Mouse (Mus musculus): ENCODE data around the gene Gm49450.

The Gm49450 gene

GRCm38 (mm10) chr15:98922581-98922980, 30.8 kb downstream of the Gm49450 start:
- no peak for TF ChIP-seq GATA4 (IDR thresholded peaks at IDR 0.05; ENCODE audit: insufficient replicate concordance, low read length)

GRCm38 (mm10) chr15:98921510-98921909, 31.8 kb downstream of the Gm49450 start:
- TF ChIP-seq GATA4 (IDR thresholded peaks at IDR 0.05; ENCODE audit: insufficient replicate concordance, low read length) = no peak

- TF ChIP-seq GATA4 (IDR thresholded peaks at IDR 0.05; ENCODE audit: insufficient replicate concordance, low read length) = peak; percentile 40; the same call in 1 of the 2 replicates
Measured at GRCm38 (mm10) chr15:98917538-98918498, 35.5 kb downstream of the Gm49450 start, which contains the start of gene Lmbr1l. TSS of gene Lmbr1l (minus strand) at chr15:98918231.

GRCm38 (mm10) chr15:98917091-98917490, 36.3 kb downstream of the Gm49450 start:
- TF ChIP-seq GATA4 (IDR thresholded peaks at IDR 0.05; ENCODE audit: insufficient replicate concordance, low read length) = no peak

GRCm38 (mm10) chr15:98916016-98916415, 37.3 kb downstream of the Gm49450 start:
- TF ChIP-seq GATA4 (IDR thresholded peaks at IDR 0.05; ENCODE audit: insufficient replicate concordance, low read length) = no peak

- TF ChIP-seq GATA4 (IDR thresholded peaks at IDR 0.05; ENCODE audit: insufficient replicate concordance, low read length) = no peak
Measured at GRCm38 (mm10) chr15:98914903-98915302, 38.4 kb downstream of the Gm49450 start.

GRCm38 (mm10) chr15:98904692-98905091, 48.7 kb downstream of the Gm49450 start:
- TF ChIP-seq GATA4 (IDR thresholded peaks at IDR 0.05; ENCODE audit: insufficient replicate concordance, low read length) = no peak

- no peak for TF ChIP-seq GATA4 (IDR thresholded peaks at IDR 0.05; ENCODE audit: insufficient replicate concordance, low read length)
Measured at GRCm38 (mm10) chr15:98902600-98902999, 50.8 kb downstream of the Gm49450 start.

GRCm38 (mm10) chr15:98901530-98901929, 51.8 kb downstream of the Gm49450 start:
- TF ChIP-seq GATA4 (IDR thresholded peaks at IDR 0.05; ENCODE audit: insufficient replicate concordance, low read length) = no peak

- TF ChIP-seq GATA4 (IDR thresholded peaks at IDR 0.05; ENCODE audit: insufficient replicate concordance, low read length) = no peak
Measured at GRCm38 (mm10) chr15:98897928-98898800, 55.2 kb downstream of the Gm49450 start, which contains the start of gene Dhh. TSS of gene Dhh (minus strand) at chr15:98898540.

- TF ChIP-seq GATA4 (IDR thresholded peaks at IDR 0.05; ENCODE audit: insufficient replicate concordance, low read length) = no peak
Measured at GRCm38 (mm10) chr15:98897495-98897894, 55.9 kb downstream of the Gm49450 start.

- TF ChIP-seq GATA4 (IDR thresholded peaks at IDR 0.05; ENCODE audit: insufficient replicate concordance, low read length) = no peak
Measured at GRCm38 (mm10) chr15:98895635-98896589, 57.4 kb downstream of the Gm49450 start.

- no peak for TF ChIP-seq GATA4 (IDR thresholded peaks at IDR 0.05; ENCODE audit: insufficient replicate concordance, low read length)
Measured at GRCm38 (mm10) chr15:98894746-98895634, 58.4 kb downstream of the Gm49450 start.
